Mouse (Mus musculus): ENCODE results near the gene Ikbke.
A peak's percentile ranks its signal among the peaks of the same experiment; 100 is the strongest.

Ikbke gene

GRCm38 (mm10) chr1:131238931-131239381, 40.5 kb downstream of the Ikbke start:
- DNase-seq: peak; percentile 76 to 81

DNA sequence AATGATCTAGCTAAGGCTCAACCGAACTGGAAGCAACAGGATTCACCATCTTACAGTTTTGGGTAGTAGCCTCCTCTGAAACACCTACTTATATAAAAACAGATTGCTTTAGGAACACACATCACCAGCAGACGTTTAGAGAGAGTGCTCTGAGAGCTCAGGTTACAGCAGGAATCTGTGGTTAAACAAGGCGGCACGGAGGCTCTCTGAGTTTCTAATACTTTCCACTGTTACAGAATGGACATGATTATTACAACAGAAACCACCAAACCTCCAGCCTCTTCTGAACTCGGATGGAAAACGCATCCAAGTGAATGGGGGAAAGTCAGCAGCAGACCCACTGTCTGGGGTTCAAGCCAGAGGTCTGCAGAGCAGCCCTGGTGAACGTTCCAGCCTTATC, 43.3 kb downstream of the Ikbke start:
- no peak for DNase-seq

- DNase-seq: no peak
These were observed 45.9 kb downstream of the Ikbke start for GRCm38 (mm10) chr1:131233527-131233926.

DNA sequence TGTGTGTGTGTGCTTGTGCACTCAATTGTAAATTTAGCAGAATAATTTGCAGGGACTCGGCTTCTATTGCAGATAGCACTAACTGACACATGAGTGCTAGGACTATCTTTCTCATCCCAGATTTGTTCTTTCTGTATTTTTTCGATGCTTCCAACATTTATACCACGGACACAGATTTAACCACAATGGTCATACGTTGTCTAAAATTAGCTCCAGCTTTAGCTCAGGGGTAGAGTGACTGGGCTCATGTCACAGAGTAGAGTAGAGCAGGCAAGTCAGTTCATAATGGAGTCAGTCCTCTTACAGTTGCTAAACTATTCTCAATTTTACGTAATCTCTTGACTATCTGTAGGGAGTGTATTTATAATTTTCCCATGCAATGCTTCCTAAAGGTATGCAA, 50.7 kb downstream of the Ikbke start:
- DNase-seq: no peak

GRCm38 (mm10) chr1:131228225-131228624, 51.2 kb downstream of the Ikbke start:
- DNase-seq: no peak

DNA sequence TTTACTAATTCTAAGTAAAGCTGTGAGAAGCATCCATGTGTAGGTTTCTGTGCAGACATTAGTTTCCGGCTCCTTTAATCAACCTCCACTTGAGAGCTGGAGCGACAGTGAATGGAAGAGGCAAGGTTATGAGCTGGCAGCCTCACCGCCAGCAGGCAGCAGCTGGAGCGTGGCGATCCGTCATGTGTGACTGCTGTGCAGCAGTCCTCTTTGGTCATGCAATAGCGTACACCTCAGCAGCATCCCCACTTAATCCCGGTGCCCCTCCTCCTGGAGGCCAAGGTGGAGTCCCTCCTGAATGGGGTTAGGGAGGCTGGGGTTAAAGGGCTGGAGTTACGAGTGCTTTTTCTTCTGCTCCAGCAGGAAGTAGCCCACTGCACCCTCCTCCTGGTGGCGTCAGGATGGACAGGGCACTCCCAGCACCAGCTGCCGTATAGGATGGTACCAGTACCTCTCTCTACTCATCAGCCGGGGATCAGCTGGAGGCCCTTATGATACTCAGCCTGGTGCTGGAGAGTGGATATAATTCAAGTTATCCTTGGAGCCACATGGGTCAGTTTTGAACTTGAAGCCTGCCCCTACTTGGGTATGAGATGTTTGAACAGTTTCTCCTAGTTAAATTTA, 54.4 kb downstream of the Ikbke start:
- DNase-seq: no peak

GRCm38 (mm10) chr1:131223345-131223744, 56.1 kb downstream of the Ikbke start:
- no peak for DNase-seq

- no peak for DNase-seq
These were observed 57.4 kb downstream of the Ikbke start for GRCm38 (mm10) chr1:131221822-131222590.

DNA sequence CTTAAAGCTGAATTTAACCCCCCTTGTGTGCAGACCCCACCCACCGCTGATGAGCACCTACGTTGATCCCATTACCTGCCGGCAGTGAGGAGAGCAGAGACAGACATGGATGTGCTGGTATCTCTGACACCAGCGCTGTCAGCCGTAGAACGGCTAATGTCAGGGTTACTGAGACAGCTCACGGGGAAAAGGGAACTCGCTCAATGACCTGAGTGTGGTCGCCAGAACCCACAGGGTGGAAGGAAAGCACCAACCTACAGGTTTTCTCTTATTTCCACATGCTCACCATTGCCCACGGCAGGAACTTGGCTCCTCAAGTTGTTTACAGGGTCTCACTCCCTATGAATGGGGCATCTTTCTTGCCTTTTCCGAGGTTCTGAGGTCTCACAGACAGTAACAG, 60.5 kb downstream of the Ikbke start:
- DNase-seq: no peak

GRCm38 (mm10) chr1:131213361-131213760, 66.0 kb downstream of the Ikbke start:
- DNase-seq: no peak

GRCm38 (mm10) chr1:131212956-131213355, 66.5 kb downstream of the Ikbke start:
- DNase-seq: no peak

DNA sequence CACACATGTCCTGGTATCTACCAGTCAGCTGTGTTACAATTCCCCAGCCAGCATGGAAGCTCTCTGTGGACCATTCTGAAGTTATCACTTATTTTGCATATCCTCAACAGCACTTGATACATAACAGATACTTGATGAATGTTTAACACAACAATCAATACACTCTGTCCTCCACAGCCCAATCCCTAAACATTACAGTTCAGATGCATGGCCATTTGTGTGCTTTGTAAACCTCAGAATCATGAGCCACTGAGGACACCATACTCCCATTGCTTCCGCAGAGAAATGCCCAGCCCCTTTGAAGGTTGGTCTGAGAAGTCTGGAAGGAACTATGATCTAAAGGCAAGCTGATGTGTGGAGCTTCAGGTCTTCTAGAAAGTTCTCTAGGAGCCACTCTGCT, 67.8 kb downstream of the Ikbke start:
- DNase-seq: no peak

GRCm38 (mm10) chr1:131209971-131210426, 69.4 kb downstream of the Ikbke start:
- peak; percentile 93 to 94 for DNase-seq

DNA sequence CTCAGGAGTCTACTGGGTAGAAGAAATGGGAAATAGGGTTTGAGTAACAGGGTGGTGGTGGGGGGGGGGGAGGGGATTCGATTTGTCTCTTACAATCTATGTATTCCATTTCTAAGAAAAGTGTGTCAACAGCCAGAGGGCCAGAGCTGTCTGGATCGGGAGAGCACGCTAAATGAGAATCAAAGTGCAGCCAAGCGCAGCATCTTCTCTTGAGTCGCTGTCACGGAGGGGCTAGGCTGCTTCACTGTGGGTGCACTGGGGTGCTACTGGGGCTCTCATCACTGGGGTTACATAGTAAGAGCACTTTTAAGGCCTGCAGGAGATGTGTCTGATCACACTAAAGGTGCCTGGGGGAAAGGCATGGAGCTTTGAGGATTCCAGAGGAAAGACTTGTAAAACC, 70.6 kb downstream of the Ikbke start:
- DNase-seq: no peak

DNA sequence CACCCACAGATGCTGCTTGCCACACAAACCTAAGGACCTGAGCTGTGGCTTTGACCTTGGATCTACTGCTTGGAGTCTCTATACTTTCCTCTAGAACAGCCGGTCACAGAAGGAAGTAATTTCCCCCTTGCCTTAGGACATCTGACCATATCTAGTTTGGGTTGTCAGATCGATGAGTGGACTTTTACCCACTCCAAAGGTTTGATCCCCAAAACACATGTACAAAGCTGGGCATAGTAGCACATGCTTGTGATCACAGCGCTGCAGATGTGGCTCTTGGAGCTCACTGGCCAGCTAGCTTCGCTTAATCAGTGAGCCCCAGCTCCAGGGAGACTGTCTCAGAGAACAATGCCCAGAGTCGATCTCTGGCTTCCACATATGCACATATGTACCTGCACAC, 71.3 kb downstream of the Ikbke start:
- DNase-seq: no peak

GRCm38 (mm10) chr1:131207531-131207930, 71.9 kb downstream of the Ikbke start:
- DNase-seq: peak; percentile 93

- DNase-seq: no peak
These were observed 73.1 kb downstream of the Ikbke start for GRCm38 (mm10) chr1:131206342-131206741.

- no peak for DNase-seq
These were observed 74.9 kb downstream of the Ikbke start for GRCm38 (mm10) chr1:131204461-131204860.

Data from cerebellum, postnatal 10 days (tissue).